9 mouse cellular contexts compared by ENCODE assay signal in genomic region chr8:35159329-35159728, GRCm38 (mm10).
DNase-seq lines count a peak whose midpoint lies in the region; ATAC-seq and TF ChIP-seq lines count a peak whose summit lies in the region.
"Had no signal": no experiment of that assay in that cellular context is flagged by ENCODE, and none has a peak within 500 bp of the region (broad histone marks: within the 10 kb centered on the region; RNA-seq: fewer than 3 reads in every experiment).

No protein-coding gene starts in this region.

- H3K27ac ChIP-seq in liver, embryonic 12.5 days = no peak overlapping the region
- H3K27ac ChIP-seq in neural tube, embryonic 12.5 days = no peak overlapping the region
- H3K27ac ChIP-seq in stomach, postnatal 0 days (replicated peaks) = no peak overlapping the region

- no peak overlapping the region for H3K4me3 ChIP-seq in liver, embryonic 12.5 days
- H3K4me3 ChIP-seq in neural tube, embryonic 12.5 days = no peak overlapping the region
- no peak overlapping the region for H3K4me3 ChIP-seq in stomach, postnatal 0 days (ENCODE audit: low read depth, low read length)
- H3K4me3 ChIP-seq: erythroblast, embryonic 14.5 days had no signal

- TF ChIP-seq EP300 in stomach, postnatal 0 days (optimal IDR thresholded peaks at IDR 0.05) = no peak

- no peaks in the 10 kb centered on the region for H3K4me1 ChIP-seq in liver, embryonic 12.5 days
- no peaks in the 10 kb centered on the region for H3K4me1 ChIP-seq in neural tube, embryonic 12.5 days
- H3K4me1 ChIP-seq in stomach, postnatal 0 days (replicated peaks; ENCODE audit: control insufficient read depth, insufficient read depth) = no peaks in the 10 kb centered on the region

- H3K9ac ChIP-seq in liver, embryonic 12.5 days = no peak overlapping the region
- no peak overlapping the region for H3K9ac ChIP-seq in neural tube, embryonic 12.5 days
- H3K9ac ChIP-seq in stomach, postnatal 0 days (ENCODE audit: low read length) = no peak overlapping the region

- H3K4me2 ChIP-seq in liver, embryonic 12.5 days = 0 out of 2 replicates have a peak overlapping the region, but pooled peaks have one; percentile 14
- peak overlapping the region; percentile 30; the same call in 1 of the 2 replicates for H3K4me2 ChIP-seq in neural tube, embryonic 12.5 days (replicated peaks)
- peak overlapping the region; percentile 25 for H3K4me2 ChIP-seq in stomach, postnatal 0 days (replicated peaks; ENCODE audit: low read depth)

- H3K27me3 ChIP-seq in liver, embryonic 12.5 days (replicated peaks) = no peaks in the 10 kb centered on the region
- no peaks in the 10 kb centered on the region for H3K27me3 ChIP-seq in neural tube, embryonic 12.5 days (replicated peaks)
- H3K27me3 ChIP-seq in stomach, postnatal 0 days (ENCODE audit: control insufficient read depth, insufficient read depth, low read length) = no peaks in the 10 kb centered on the region

- no peaks in the 10 kb centered on the region for H3K9me3 ChIP-seq in liver, embryonic 12.5 days (replicated peaks)
- no peaks in the 10 kb centered on the region for H3K9me3 ChIP-seq in neural tube, embryonic 12.5 days
- no peaks in the 10 kb centered on the region for H3K9me3 ChIP-seq in stomach, postnatal 0 days (ENCODE audit: control insufficient read depth, low read length)

- peak; percentile 74 for DNase-seq in A20 (ENCODE audit: low read depth, low spot score)
- DNase-seq in adrenal gland, adult (ENCODE audit: inconsistent age in 2 of 2, low spot score in 1 of 2) = peak; percentile 66 to 85
- peak; percentile 71 for DNase-seq in embryo, embryonic 10 days (ENCODE audit: low spot score)
- peak; percentile 63 to 80 for DNase-seq in heart, adult 18-20 months
- DNase-seq in kidney, adult 9 months = peak; percentile 56
- peak; percentile 74 for DNase-seq in stomach, postnatal 0 days (ENCODE audit: low spot score)

- ATAC-seq in liver, embryonic 12.5 days = no peak
- ATAC-seq in neural tube, embryonic 12.5 days (ENCODE audit: low FRiP score, low read depth) = no peak
- ATAC-seq in stomach, postnatal 0 days (ENCODE audit: low FRiP score, low TSS enrichment) = no peak

- TF ChIP-seq CTCF in stomach, postnatal 0 days (IDR thresholded peaks at IDR 0.05; ENCODE audit: low read depth) = peak; percentile 98

- WGBS in liver, embryonic 12.5 days (ENCODE audit: insufficient replicate concordance) = 17% methylated on average over 12 of the region's 12 CpGs
- WGBS in neural tube, embryonic 12.5 days = 22% methylated on average over 12 of the region's 12 CpGs
- 19% methylated on average over 12 of the region's 12 CpGs for WGBS in stomach, postnatal 0 days

- H3K36me3 ChIP-seq in liver, embryonic 12.5 days = no peaks in the 10 kb centered on the region
- no peaks in the 10 kb centered on the region for H3K36me3 ChIP-seq in neural tube, embryonic 12.5 days
- no peaks in the 10 kb centered on the region for H3K36me3 ChIP-seq in stomach, postnatal 0 days (ENCODE audit: control insufficient read depth, insufficient read depth, low read length)
